Mouse (Mus musculus) erythroblast, embryonic 14.5 days (primary cell): Measurements from ENCODE around the gene Slc22a22.

Source experiments
- GATA1 ChIP-seq: IDR thresholded peaks from 2 replicates; pipeline ENCODE4 v1.6.1; 2012; ENCODE audit warnings: low read length, inconsistent platforms, mixed read lengths
- TAL1 ChIP-seq: IDR thresholded peaks from 3 replicates; pipeline ENCODE4 v1.6.1; 2012; ENCODE audit warnings: low read length, inconsistent platforms, mixed read lengths

DNA sequence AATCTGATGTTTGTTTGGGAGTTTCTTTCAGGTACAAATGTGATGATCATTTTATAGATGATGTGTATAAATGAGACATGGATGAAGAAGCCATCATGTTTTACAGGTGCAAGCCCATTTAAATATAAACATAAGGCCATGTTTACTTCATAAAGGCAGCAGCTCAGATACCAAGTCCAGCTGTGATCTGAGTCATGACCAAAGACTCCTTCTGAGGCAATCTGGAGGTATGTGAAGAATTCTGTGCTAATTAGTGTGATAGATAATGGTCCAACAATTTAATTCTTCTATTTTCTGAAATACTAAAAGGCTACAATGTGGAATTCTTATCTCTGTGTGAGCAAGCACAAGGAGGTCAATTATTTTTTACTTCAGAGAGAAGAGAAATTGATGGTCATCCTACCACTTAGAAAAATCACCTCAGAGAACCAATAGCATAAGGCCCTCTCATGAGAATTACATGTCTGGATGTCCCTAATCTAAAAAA lies 272.9 kb downstream of the Slc22a22 start:
- TF ChIP-seq GATA1 = no peak
- TF ChIP-seq TAL1 = no peak
